Mouse (Mus musculus) bone marrow, adult 2 months (tissue): ENCODE results near the gene Cdh11.

Experiments
- CTCF ChIP-seq: fragments of 200-500 bp; IDR thresholded peaks from 2 replicates; pipeline ENCODE4 v1.5.1; 2011; ENCODE audit warnings: low read length, control low read depth; ENCODE audit not compliant: control insufficient read depth, insufficient read depth
- POLR2A ChIP-seq: fragments of 200-500 bp; IDR thresholded peaks from 2 replicates; pipeline ENCODE4 v1.6.1; 2011; ENCODE audit warnings: low read depth, mild to moderate bottlenecking, control low read depth, low read length, borderline replicate concordance; ENCODE audit not compliant: control insufficient read depth

GRCm38 (mm10) chr8:102612146-102612545 lies 173.3 kb downstream of the Cdh11 start:
- TF ChIP-seq CTCF (no peak), POLR2A (no peak)
